ENCODE assay signal across 25 mouse cellular contexts in genomic region chr11:119636371-119636883, GRCm38 (mm10). TPM values are rescaled to one million over a fixed set of nuclear protein-coding genes. Genes with fewer than 3 reads are reported as not detected.
DNase-seq lines count a peak whose midpoint lies in the region; TF ChIP-seq lines count a peak whose summit lies in the region.
"Had no signal": no experiment of that assay in that cellular context is flagged by ENCODE, and none has a peak within 500 bp of the region (broad histone marks: within the 10 kb centered on the region; RNA-seq: fewer than 3 reads in every experiment).

No protein-coding gene starts in this region.

- peaks cover 99% of the 10 kb centered on the region for H3K79me2 ChIP-seq in myocyte (ENCODE audit: control insufficient read depth, insufficient read depth)

- TF ChIP-seq POLR2A in myocyte (IDR thresholded peaks at IDR 0.05; ENCODE audit: insufficient read length, low read depth) = no peak

- no peak overlapping the region for H3ac ChIP-seq in myocyte (ENCODE audit: control insufficient read depth, insufficient read length)

- H3K36me3 ChIP-seq in myocyte (ENCODE audit: control insufficient read depth, insufficient read depth) = no peaks in the 10 kb centered on the region
- H3K36me3 ChIP-seq: embryonic facial prominence, embryonic 13.5 days; forebrain, embryonic 12.5 days; forebrain, embryonic 15.5 days; heart, embryonic 13.5 days had no signal

- DNase-seq in adrenal gland, adult (ENCODE audit: inconsistent age in 2 of 2, low spot score in 1 of 2) = peak; percentile 48 to 87
- no peak for DNase-seq in adrenal gland, adult 18-20 months (ENCODE audit: low spot score in 2 of 2)
- DNase-seq in adrenal gland, postnatal 10 days = peak; percentile 18
- no peak for DNase-seq in adrenal gland, postnatal 14 days
- peak; percentile 38 for DNase-seq in 3T3-L1 (ENCODE audit: low read depth, low spot score)
- no peak for DNase-seq in kidney, postnatal 10 days
- DNase-seq: adrenal gland, postnatal 36 days; cerebellum, adult 11-12 months; cerebellum, adult 8-10 months; cerebellum, postnatal 10 days; cerebellum, postnatal 36 days; embryo, embryonic 11 days; gastrocnemius, postnatal 25 days; heart, adult 18-20 months; heart, postnatal 14 days; heart, postnatal 4 days had no signal

- H3K27me3 ChIP-seq in myocyte (ENCODE audit: control insufficient read depth, insufficient read depth, insufficient read length) = no peaks in the 10 kb centered on the region
- H3K27me3 ChIP-seq: embryonic facial prominence, embryonic 13.5 days; forebrain, embryonic 12.5 days; forebrain, embryonic 15.5 days; heart, embryonic 13.5 days had no signal

- no peak overlapping the region for H3K4me3 ChIP-seq in myocyte
- H3K4me3 ChIP-seq: embryonic facial prominence, embryonic 10.5 days; embryonic facial prominence, embryonic 13.5 days; erythroblast, embryonic 14.5 days; forebrain, embryonic 12.5 days; forebrain, embryonic 15.5 days; heart, embryonic 10.5 days; heart, embryonic 13.5 days had no signal

- peak overlapping the region; percentile 13 for H3K4me2 ChIP-seq in myocyte (ENCODE audit: low read depth)
- H3K4me2 ChIP-seq: embryonic facial prominence, embryonic 13.5 days; forebrain, embryonic 12.5 days; forebrain, embryonic 15.5 days; heart, embryonic 13.5 days; hindbrain, embryonic 14.5 days had no signal

TF ChIP-seq in myocyte, 11 proteins besides CTCF, POLR2A, EP300 and RAD21:
- TF ChIP-seq MYOD1 (IDR thresholded peaks at IDR 0.05; ENCODE audit: control insufficient read depth in 1 of 3, insufficient read length in 2 of 3, low read depth in 2 of 3) (peak in 1 of 3 experiments; percentile 27), TCF3 (IDR thresholded peaks at IDR 0.05; ENCODE audit: insufficient read length, low read depth) (no peak)

RNA-seq across cellular contexts. Expression of gene Rptor, which starts 33.7 kb away (rescaled TPM):
- total RNA-seq in adrenal gland, adult 18-20 months (2021) = 10 to 100 TPM; 44.4 to 50.2 TPM
- total RNA-seq in adrenal gland, postnatal 10 days (2021) = 10 to 100 TPM; 36.9 to 50.6 TPM
- total RNA-seq in adrenal gland, postnatal 14 days (2021) = 45.5 and 47.9 TPM in 2 replicates
- 59.5 TPM for polyA plus RNA-seq in myocyte (2012; fragmentation: generic; extraction: Trizol)

Comparison
In these comparisons a context has a peak if more than half of its experiments do, and no peak if none do; other contexts are left out.
1. DNase-seq: peak in adrenal gland, adult (2 of 2), adrenal gland, postnatal 10 days (single experiment) and 3T3-L1 (single experiment); none in adrenal gland, adult 18-20 months (0 of 2), adrenal gland, postnatal 14 days (single experiment) and kidney, postnatal 10 days (single experiment).